Mouse (Mus musculus) cerebellum, adult 9-10 months (tissue): ENCODE measurements around the gene Sh2d5.
A peak's percentile ranks its signal among the peaks of the same experiment; 100 is the strongest.

Experiments used
- DNase-seq: peaks from one replicate; pipeline ENCODE4 v3.0.0; 2022

The Sh2d5 gene

GRCm38 (mm10) chr4:138250088-138250960, at the start of gene Sh2d5, which contains the start of gene Kif17:
Gene Sh2d5 (plus strand): TSS chr4:138250403.
Gene Kif17 (plus strand): TSS chr4:138250435.
- DNase-seq, result peak; percentile 94

- no peak for DNase-seq
Observed at GRCm38 (mm10) chr4:138200769-138201168, 49.4 kb upstream of the Sh2d5 start.

GRCm38 (mm10) chr4:138201696-138202095, 48.5 kb upstream of the Sh2d5 start:
- no peak for DNase-seq

- no peak for DNase-seq
Observed at GRCm38 (mm10) chr4:138210116-138210515, 40.1 kb upstream of the Sh2d5 start.

GRCm38 (mm10) chr4:138213861-138214260, 36.3 kb upstream of the Sh2d5 start:
- DNase-seq, result no peak

- peak; percentile 46 for DNase-seq
Observed at GRCm38 (mm10) chr4:138215671-138216199, 34.5 kb upstream of the Sh2d5 start.

GRCm38 (mm10) chr4:138216200-138216890, 33.9 kb upstream of the Sh2d5 start, which contains the start of gene Hp1bp3:
Gene Hp1bp3 (plus strand): TSS chr4:138216296.
- peak; percentile 80 for DNase-seq

- DNase-seq, result peak; percentile 98
Observed at GRCm38 (mm10) chr4:138216891-138217392, 33.3 kb upstream of the Sh2d5 start.

- no peak for DNase-seq
Observed at GRCm38 (mm10) chr4:138217441-138217840, 32.8 kb upstream of the Sh2d5 start.

- DNase-seq, result peak; percentile 25
Observed at GRCm38 (mm10) chr4:138217951-138218685, 32.1 kb upstream of the Sh2d5 start.

GRCm38 (mm10) chr4:138219331-138219730, 30.9 kb upstream of the Sh2d5 start:
- peak; percentile 20 for DNase-seq

- no peak for DNase-seq
Observed at GRCm38 (mm10) chr4:138220761-138221160, 29.4 kb upstream of the Sh2d5 start.

GRCm38 (mm10) chr4:138221406-138221805, 28.8 kb upstream of the Sh2d5 start:
- DNase-seq, result no peak

GRCm38 (mm10) chr4:138222396-138222795, 27.8 kb upstream of the Sh2d5 start:
- DNase-seq, result no peak

- DNase-seq, result no peak
Observed at GRCm38 (mm10) chr4:138223623-138224022, 26.6 kb upstream of the Sh2d5 start.

- no peak for DNase-seq
Observed at GRCm38 (mm10) chr4:138246756-138247665, 3.2 kb upstream of the Sh2d5 start.

- no peak for DNase-seq
Observed at GRCm38 (mm10) chr4:138251819-138252218, 1.6 kb downstream of the Sh2d5 start.

GRCm38 (mm10) chr4:138252231-138252630, 2.0 kb downstream of the Sh2d5 start:
- no peak for DNase-seq

- DNase-seq, result no peak
Observed at GRCm38 (mm10) chr4:138257116-138257687, 7.0 kb downstream of the Sh2d5 start.

GRCm38 (mm10) chr4:138258663-138259062, 8.5 kb downstream of the Sh2d5 start:
- no peak for DNase-seq

GRCm38 (mm10) chr4:138259482-138259881, 9.3 kb downstream of the Sh2d5 start:
- no peak for DNase-seq
